Mouse (Mus musculus) monocyte, adult 5-6 weeks (primary cell): ENCODE data around the gene Gls. TPM values are rescaled to one million over a fixed set of nuclear protein-coding genes. Genes with fewer than 3 reads are reported as not detected.

Source experiments
- ATAC-seq: fragments of 153-309, 156-312 bp; replicated peaks from 2 replicates; pipeline ENCODE4 v1.8.0; 2017; ENCODE audit warnings: mild to moderate bottlenecking; ENCODE audit not compliant: low TSS enrichment, insufficient number of reproducible peaks, severe bottlenecking, poor library complexity, low FRiP score
- total RNA-seq: library from RNA; stranded (forward); fragments of 200-1000, 200-491, 200-594 nt; gene quantifications from 3 replicates; pipeline ENCODE4 v1.2.3, GENCODE M21; 2017

The Gls gene
- total RNA-seq, 1 experiment from 2014 or later, result 355 TPM

DNA sequence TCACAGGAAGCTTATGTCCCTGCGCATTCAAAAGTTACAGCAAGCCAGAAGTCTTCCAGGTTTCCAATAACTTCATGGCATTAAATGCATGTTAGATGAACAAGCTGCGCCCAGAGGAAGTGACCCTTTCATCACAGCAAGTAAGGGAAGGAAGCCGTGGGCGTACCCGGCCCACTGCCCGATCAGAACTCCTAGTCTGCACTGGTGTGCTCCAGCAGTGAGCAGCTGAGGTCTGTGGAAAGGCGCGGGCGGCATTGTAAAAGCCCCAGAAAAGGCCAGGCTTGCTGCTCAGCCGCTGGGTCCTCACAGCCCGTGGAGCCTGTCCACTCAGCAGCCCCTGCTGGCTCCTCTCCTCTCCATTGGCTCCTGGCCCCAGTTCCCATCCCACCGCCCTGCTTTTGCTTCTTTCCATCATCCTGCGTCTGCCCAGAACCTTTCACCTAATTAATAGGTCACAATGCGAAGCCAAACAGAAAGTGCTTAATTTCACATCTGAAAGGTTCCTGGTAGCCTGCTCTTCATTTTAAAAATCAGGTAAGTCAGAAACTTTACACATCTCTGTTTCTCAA is 66.3 kb downstream of the Gls start:
- ATAC-seq, result no peak

DNA sequence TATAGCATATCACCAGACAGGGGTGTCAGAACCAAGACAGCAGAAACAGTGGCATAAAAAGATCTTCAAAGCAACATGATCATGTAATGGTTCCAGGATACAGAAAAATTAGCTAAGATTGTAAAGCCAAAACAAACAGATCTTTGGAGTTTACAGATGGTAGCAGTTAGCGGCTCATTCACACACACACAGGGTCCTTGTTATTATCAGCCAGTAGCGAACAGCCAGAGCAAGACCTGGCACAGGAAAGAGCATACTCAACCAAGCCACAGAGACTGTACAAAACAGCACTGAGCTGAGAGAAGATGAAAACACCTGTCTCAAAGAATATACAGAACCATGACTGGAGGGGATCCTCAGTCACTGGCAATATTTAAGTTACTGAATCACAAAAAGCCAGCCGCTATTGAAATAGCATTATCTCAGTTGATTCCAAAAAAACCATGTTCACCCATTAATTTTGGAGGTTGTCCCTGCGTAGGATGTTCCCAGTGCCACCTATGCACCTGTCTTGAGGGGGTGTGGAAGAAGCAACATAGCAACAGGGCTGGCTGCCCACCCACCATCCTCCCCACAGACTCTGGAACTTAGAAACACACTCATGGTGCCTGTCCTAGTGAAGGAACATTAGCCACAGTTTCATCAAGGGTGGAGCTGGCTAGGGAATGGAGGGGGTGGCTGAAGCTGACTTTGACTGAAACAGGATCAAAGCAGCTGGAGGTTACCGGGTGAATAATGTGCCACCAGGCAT is 69.2 kb downstream of the Gls start:
- no peak for ATAC-seq

DNA sequence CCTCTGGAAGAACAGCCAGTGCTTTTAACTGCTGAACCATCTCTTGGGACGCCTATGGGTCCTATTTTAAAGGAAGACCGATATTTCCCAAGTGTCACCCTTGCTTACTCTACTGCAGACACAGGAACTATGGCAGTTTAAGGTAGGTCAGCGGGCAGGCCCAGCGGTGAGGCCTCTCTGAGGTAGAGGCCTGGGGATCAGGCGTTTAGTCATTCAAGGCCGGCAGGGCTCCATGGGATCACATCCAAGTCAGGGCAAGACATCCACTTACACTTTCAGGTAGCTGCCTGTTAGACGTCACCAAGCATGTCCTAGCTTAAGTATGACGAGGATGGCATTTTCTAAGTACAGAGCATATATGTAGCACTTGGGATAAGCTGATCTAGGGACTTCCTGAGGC is 71.9 kb downstream of the Gls start:
- no peak for ATAC-seq

DNA sequence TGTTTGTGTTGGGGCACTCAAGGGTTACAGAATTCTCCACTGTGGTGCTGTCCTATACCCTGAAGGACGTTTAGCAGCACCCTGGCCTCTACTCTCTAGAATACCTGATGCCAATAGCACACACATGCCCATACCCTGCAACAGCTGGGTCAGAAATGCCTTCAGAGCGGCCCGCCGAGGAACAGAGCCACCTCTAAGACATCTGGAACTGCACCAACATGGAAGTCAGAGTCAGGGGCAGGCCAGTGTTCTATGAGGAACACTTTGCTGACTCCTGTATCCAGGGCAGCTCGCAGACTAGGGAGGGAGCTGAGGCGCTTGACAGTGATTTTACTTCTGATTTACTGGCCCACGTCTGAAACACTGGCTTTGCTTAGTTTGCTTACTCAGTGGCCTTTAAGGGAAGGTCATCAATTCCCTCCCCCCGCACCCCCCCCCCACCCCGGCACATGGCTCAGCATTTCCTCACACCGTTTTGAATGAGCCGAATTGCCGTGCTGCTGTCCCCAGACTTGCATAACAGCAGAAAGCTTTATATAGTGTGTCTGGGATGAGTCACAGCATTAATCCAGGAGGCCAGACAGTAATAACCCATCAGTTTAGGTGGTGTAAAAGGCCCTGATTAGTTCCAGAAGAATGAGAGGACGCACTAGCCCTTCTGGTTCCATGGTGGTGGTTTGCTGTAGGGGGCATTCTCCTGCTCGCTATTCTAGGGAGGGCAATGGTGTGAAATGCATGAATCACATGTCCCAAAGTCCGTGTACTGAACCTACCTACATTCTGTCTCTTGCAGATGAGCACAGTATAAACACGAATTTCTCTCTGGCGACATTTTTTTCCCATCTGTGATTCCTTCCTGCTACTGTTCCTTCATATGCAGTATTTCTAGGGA is 74.3 kb downstream of the Gls start:
- no peak for ATAC-seq

DNA sequence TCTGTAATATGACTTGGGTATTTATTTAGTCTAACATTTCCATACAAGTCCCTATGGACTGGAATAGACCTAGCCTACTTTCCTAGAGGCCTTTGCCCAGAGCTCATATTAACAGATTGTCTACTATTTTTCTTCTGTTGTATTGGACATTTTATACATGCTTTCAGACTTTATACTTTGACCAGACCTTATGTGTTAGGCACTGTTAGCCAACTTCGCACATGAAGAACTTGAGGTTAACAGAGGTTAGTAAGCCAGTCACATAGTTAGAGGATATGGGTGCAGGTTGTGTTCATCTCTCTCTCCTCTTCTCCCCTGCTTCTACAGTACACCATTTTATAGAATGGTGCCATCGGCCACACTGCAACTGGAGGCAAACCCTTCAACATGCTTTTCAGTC is 75.0 kb downstream of the Gls start:
- ATAC-seq, result no peak

DNA sequence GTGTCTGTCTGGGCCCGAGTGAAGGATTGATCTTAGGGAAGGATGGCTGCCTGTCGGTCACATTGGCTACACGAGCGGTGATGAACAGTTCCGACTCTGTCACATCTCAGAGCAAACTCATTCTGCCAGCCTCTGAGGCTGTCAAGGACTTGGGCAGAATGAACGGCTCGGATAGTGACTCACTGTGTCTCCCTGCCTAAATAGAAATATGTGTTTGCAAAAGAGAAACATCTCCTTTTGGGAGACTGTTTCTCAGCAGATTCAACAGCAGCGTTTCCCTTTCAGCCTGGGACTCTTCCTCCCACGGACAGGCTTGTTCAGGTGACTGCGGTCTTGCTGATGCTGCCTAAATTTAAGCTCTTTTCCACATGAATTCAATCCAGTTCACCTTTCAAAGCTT is 76.7 kb downstream of the Gls start:
- ATAC-seq, result no peak

DNA sequence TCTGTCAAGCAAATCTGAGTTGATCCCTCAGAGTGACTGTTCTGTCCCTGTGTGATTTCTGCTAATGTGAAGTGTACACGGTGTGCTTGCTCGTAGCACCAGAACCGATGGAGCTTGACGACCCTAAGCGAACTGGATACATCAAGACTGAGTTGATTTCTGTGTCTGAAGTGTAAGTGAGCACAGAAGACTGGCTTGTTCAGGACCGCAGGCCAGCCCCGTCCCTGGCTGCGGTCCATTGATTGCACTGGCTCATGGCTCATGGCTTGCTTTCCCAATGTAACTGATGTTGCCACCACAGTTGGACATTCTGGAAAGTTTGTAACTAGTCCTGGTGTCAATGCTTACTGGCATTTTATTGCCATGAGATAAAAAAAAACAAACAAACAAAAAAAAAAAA is 78.1 kb downstream of the Gls start:
- no peak for ATAC-seq

DNA sequence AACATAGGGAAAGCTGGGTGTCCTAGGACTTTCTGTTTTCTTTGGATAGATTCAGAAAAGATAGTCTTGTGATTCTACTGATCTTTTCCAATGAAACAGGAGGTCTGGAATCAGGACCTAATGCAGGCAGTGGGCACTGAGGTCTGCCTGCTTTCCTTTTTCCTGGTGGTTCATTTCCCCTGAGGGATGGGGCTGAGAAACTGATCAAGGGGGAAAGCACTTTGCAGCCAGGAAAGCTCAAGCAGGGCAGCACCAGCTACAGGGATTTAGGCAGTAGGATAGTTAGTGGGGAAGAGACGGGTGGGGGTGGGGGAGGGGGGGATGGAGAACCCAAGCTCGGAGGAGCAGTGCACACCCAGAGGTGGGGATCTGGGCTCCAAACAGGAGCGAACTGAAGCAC is 80.1 kb downstream of the Gls start:
- ATAC-seq, result no peak

DNA sequence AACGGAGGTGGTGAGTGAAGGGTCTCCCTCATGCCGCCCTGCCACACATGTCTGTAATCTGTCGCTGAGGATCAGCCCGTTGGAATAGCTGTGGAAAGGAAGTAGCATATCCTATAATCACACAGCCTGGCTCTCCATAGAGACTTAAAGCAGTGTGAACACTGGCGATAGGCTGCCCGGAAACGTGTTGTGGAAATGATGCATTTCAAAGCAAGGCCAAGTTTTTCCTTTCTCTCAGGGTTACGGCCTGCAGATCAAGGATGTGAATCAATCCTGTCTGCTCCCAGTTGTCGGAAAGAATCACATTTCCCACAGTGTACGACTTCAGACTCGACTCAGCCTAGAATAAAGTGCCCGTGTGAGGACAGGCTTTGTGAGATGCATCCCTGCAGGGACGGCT is 80.7 kb downstream of the Gls start:
- no peak for ATAC-seq

DNA sequence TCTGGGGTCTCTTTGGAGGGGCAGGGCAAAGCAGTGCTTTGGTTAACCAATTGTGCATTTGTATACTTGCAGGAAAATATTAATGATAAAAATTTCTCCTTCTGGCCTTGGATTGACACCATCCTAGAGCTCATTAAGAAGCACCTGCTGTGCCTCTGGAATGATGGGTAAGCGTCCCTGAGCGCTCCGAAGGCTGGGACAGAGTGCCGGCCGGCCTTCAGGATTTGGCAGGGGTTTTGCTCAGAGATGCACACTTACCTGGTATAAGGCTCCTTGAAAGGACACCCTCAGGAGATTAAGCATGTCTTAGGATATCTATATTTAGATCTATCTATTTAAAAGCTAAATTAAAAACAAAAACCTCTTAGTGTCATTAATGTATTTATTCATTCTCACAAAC is 81.9 kb downstream of the Gls start:
- ATAC-seq, result no peak

DNA sequence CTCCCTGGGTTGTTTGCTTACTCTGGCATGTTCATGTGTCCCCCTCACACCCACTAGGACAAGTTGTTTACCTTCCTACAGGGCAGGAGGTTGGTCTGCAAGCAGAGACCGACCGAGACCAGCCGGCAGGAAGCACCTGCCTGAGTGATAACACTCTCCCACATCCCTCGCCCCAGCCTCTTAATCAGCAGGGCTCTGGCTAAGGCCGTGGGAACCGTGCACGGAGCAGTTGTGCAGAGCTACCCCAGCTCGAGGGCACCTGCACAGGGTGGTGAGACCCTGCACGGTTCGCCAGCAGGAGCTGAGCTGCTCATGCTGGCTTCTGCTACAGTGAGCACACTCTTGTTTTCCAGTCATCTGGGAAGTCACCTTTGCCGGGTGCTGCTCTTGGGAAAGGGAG is 82.4 kb downstream of the Gls start:
- ATAC-seq, result no peak

DNA sequence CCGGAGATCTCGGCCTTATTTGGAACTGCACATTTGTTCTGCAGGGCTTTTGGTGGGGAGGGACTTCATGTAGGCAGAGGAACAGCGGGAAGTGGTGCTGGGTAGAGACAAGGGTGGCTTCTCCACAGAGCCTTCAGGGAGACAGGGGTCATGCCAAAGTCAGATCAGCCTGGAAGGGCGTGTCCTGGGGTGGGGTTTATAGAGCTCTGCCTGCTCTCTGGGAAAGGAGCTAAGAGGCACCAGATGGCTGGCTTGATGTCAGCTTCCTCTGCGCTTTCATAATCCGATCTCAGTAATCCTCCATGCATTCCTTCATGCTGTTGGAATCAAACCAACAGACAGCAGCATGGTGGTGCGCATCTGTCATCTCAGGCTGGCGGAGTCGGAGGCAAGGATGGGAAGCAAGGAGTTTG is 83.1 kb downstream of the Gls start:
- no peak for ATAC-seq

DNA sequence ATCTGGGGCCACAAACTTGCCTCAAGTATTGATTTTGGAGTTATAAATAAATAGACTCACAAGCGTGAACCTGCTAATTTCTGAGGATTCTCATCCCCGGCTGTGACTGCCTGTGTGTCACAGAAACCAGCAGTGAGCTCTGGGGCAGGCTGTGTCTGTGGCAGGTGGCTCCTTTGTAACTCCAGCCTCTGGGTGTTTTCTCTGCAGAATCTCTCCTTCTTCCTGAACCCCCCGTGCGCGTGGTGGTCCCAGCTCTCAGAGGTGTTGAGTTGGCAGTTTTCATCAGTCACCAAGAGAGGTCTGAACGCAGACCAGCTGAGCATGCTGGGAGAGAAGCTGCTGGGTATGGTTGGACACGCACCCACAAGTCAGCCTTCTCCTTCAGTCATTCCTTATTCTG is 84.3 kb downstream of the Gls start:
- ATAC-seq, result no peak

DNA sequence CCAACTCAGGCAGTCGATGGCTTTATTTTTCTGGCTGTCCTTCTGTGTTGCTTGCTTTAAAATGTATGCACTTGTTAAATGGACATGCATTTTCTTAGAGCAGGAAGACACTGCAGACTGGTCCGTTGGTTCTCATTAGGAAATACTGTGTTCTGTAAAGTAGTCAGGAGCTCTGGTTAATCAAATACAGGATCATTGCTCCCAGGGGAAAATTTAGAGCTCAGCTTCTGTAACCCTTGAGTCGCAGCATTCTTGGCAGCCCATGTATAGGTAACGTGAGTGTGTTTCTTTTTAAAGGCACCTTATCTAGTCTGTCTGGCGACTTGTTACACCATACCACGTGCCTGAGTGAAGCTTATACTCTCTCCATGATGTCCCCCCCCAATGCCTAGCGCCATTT is 84.9 kb downstream of the Gls start:
- ATAC-seq, result no peak

DNA sequence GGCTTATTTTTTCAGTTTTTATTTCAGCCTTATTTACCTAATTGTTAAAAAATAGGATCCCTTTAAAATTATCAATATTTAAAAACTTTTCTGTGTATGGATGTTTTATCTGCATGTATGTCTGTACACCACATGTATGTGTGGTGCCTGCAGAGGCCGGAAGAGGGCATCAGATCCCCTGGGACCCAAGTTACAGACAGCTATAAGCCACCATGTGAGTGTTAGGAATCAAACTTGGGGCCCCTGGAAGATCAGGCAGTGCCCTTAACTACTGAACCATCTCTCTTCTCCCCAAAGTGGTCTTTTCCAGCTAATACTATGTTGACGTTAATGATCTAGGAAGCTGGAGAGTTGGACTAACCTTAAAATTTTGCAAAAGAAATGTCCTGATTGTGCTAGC is 85.6 kb downstream of the Gls start:
- no peak for ATAC-seq

DNA sequence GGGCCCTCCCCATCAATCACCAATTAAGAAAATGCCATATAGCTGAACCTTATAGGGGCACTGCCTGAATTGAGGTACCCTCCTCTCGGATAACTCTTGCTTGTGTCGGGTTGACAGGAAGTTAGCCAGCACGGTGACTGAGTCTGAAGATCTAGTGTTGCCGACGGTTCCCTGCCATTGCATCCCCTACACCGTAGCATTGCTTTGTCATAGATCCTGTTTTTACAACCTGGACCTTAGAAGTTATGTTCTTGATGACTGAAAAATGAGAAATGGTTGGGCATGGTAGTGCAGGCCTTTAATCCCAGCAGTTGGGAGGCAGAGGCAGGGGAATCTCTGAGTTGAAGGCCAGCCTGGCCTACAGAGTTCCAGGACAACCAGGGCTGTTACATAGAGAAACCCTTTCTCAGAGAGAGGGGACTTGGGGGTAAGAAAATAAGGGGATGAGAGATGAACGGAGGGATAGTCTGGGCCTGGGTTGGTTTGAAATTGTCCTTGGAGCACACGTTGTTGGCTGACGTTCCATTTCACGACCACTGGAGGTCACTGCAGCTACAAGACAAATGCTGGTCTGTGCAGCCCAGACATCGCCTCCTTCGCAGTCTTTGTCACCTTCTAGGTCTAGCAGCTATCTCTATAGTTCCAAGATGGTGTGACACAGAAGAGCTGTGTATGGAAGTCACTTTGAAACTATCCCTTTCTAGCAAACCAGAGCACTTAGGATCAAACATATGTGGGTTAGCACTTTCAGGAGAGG is 86.6 kb downstream of the Gls start:
- no peak for ATAC-seq

DNA sequence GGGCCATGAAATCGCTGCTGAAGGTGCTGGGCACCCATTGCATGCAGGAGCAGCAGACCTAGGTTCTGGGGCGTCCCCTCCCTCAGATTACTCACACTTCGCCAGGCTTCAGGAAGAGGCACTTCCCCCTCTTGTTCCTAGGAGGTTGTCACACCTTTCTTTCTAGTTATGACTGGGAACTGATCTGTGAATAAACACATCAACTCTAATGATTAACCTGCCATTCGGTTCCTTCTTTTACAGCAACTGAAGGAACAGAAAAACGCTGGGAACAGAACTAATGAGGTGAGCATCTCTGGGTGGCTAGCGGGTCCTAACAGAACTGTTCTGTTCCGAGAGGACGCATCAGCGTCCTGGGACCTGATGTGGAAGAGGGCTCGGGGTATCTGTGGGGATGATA is 88.1 kb downstream of the Gls start:
- no peak for ATAC-seq

DNA sequence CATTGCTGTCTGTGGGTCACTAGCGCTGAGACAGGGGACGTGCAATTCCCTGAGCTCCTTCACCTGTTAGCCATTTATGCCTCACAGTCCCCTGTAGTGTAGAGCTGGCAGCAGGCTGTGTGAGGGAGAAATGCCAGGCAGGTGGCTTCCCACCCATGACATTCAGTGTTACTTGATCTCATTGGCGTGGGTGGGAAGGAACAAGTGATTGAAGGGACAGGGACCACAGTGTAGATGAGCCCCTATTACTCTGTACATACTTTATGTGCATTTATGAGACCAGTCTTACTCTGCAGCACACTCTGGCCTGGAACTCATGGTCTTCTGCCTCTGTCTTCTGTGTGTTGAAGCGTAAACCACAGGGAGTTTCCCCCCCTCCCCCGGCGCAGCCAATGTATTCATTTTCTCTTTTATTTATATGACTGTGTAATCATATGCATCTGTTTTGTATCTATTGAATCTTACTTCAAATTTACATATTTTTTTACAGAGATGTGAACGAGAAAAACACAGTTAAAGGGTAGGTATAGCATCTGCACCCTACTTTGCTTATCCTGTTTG is 89.4 kb downstream of the Gls start:
- ATAC-seq, result no peak

DNA sequence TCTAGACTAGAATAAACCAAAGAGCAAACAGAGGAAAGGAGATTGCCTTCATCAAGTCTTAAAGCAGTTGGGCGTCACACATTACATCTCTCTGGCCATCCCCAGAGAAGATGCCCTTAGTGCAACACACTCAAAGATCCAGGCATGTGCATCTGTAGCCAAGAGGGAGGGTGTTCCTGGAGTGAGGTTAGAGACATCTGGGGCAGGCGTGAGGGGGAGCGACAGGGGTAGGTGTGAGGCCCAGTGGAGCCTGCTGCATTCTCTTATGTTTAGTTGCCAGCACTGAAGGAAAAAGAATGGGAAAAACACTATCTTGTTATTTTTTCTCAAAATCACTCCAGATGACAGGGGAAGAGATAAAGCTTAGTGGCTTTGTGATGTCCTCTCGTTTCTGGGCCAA is 89.8 kb downstream of the Gls start:
- no peak for ATAC-seq
